Mouse (Mus musculus) left cerebral cortex, postnatal 25 days (tissue): Measurements from ENCODE around the gene Eif3m. TPM values are rescaled to one million over a fixed set of nuclear protein-coding genes. Genes with fewer than 3 reads are reported as not detected.

Experiments
- DNase-seq, 2 experiments: peaks; one replicate each; pipeline ENCODE4 v3.0.0; 2022; ENCODE audit warnings: low spot score in 2 of 2, mixed read lengths in 1 of 2
- intact Hi-C: fragments of 180-260 bp; cut with DNase I; formaldehyde crosslinking; loops from one replicate; pipeline ENCODE4 v1.15.1; 2025
- total RNA-seq, 2 experiments: library from RNA; stranded (reverse); gene quantifications; 2 replicates each; pipeline ENCODE4 v1.2.3; 2021

Gene Eif3m
- total RNA-seq, 2 experiments from 2014 or later = 84.7 to 88.2 TPM

DNA sequence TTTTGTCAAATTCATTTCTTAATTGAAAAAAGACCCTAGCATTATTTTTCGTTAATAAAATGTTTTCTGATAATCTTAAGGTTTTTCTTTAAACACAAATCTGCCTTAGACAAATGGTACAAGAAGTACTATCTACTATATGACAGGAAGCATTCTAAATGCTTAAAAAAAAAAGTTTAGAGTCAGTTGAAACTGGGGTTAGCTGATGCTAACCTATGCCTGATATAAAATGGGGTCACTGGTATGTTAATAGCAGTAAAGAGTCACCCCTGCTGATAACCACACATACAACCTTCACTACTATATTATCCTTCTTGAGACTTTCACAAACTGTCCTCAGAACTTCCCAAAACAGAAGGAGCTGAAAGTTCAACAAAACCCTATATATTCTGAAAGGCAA lies 2.6 kb upstream of the Eif3m start:
- no peak for DNase-seq
- intact Hi-C loops = no loop called here

DNA sequence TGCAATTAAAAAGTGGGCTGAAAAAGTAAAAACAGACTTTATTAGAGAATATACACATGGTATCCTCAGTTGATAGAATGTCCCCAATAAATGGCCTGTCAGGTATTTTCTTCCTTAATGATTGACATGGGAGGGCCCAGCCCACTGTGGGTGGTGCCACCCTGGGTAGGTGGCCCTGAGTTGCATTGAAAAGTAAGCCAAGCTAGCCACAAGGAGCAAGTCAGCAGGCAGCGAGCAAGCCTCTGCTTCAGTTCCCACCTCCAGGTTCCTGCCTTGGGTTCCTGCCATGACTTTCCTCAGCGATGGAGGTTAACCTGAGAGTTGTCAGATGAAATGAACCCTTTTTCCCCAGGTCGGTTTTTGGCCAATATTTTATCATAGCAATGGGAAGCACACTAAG lies 922 bp upstream of the Eif3m start:
- intact Hi-C loops = no loop called here

DNA sequence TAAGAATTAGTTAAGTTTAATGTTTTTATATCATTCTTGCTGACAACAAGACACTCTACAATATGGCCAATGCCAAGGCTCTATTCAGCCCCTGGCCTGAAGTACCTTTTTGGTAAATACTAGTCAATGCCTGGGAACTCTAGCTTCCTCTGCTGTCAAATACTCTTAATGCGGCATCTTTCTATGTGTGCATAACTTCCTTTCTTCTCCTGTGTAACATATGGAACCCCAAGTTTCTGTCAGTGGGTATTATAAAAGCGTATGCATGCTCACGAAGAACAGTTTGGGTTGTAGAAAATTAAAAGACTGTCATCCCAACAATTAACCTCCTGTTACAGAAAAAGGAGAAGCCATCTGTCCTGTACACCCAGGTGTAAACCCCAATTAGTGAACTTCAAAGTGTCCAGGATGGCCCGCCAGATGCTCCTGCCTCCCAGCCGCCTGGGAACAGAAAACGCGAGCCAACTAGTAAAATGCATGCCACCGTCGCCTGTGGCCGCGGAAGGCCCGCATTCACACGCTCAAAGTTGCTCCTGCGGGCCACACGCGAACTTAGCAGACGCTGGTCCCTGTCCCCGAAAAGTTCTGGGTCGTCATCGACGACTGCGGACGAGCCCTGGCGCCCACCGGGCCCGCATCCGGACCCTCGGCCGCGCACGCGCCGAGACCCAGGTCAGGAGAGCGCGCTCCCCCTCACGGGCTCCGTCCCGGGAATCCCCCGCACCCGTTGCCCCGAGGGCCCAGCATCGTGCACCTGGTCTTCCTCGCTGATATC lies 501 bp downstream of the Eif3m start:
- no peak for DNase-seq
- intact Hi-C loops = no loop called here

More for the DNA sequence above, 922 bp upstream of the Eif3m start:
- DNase-seq = no peak

DNA sequence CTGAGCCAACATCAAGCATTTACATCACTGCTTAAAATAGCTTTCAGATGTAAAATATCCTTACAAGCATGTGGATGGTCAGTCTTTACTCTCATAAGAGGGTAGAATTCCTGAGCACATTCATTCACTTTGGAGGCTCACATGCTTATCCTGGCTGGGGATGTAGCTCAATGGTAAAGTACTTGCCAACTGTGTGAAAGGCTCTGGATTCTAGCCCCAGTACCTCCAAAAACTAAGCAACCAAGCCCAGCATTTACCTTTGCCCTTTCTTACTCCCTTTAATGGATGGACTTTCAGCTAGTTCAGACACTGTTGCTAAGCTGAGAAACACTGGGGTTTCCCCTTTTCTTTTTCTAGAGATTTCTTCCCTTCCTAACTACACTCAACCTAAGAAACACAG lies 9.6 kb downstream of the Eif3m start:
- intact Hi-C loops = no loop called here
- no peak for DNase-seq

DNA sequence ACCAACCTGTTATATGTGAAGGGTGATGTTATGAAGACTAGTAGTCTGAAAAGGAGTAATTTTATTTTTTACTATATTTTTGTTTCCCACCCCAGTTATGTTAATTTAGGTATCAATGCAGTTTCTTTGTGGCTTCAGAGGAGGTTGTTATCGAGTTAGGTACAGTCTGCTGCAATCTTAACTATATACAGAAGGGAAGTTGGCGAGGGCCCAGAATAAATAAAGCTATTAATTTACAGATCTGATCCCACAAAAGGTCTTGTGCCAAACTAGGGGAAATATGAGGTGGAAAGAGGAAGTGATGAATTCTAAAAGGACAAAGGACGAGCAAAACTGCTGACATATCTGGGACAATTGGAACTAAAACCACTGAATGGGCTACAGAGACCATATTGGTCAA lies 20.7 kb downstream of the Eif3m start:
- no peak for DNase-seq
- intact Hi-C loops = no loop called here

DNA sequence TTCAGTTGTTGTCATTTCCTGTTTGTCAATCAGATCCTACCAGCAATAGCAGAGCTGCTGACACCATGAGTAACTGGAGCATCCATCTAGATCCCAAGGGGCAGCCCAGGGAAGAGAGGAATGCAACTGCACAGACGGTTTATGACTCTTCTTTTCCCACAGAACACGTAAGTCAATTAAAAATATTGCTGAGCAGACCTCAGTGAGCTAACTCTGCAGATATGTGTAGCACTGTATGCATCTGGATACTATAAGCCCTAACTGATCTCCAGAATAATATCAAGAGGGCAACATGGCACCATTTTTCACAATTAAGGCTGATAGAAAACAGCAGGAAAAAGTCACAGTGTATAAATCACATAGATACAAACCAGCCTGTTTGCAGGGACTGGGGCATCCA lies 22.4 kb downstream of the Eif3m start:
- intact Hi-C loops = no loop called here
- no peak for DNase-seq

DNA sequence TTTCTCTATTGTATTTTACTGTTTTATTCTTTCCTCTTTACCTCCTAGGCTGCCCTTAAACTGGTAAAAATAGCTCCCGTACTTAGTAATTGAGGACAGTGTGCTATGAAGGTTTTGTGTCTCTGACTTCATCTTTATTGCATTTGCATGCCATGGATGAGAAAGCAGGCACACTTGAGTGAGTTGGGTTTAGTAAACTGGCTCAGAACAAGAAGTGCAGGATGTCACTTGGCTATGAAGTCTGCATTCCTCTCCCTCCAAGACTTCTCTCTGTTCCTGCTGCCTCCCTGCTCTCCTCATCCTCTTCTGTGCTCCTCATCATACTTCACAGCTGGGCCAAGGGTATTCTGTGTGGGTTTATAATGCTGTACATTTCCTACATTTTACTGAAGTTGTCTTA lies 27.9 kb downstream of the Eif3m start:
- intact Hi-C loops = no loop called here
- no peak for DNase-seq

DNA sequence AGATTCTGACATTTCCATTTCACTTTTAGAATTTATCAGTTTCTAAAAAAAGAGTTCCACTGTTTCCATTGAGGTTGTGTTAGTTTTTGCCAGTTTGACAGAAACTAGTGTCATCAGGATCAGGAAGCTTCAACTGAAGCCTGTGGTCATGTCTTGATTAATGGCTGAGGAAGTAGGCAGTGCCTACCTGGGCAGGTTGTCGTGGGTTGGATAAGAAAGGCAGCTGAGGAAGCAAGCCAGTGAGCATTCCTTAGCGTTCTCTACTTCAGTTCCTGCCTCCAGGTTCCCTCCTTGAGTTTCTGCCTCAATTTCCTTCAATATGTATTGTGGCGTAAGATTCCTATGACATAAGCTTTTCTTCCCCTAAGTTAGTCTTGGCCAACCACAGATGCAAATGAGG lies 31.1 kb downstream of the Eif3m start:
- intact Hi-C loops = no loop called here
- DNase-seq = no peak

DNA sequence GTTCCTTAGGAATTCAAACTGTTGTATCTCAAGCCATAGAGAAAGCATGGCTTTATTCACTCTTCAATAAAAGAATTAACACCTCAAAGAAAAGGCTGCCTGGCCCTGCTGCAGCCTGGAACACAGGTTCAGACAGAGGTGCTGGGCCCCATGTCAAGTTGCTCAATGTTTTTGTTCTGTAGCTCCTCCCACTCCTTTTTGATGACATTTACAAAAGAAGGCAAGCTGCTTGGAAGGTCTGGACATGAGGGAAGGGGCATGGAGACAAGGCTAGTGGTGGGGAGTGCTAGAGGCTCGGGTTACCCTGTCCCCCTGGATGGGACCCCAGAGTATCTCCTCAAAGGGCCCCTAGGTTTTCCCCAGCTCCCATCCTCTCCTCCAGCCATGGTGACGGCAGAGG lies 35.2 kb downstream of the Eif3m start:
- intact Hi-C loops = no loop called here
- DNase-seq = no peak

DNA sequence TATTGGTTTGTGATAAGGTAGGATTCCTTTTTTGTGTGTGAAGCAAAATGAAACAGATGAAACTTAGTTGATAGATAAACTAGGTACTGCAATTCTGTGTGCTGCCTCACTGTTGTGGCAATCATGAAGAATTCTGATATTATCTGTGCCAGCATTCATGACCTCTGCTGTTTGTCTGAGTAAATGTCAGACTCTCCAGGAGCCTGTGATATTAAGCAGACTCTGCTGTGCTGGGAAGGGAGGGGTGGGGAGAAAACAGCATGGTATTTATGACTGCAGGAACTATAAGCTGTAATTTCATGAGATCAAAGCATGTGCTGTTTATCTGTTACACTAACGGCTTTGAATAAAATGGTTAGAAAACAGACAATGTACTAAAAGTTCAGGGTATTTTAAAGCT lies 52.4 kb downstream of the Eif3m start:
- DNase-seq = no peak
- intact Hi-C loops = no loop called here

Other genes starting within 250 kb of the Eif3m start
- 1 to 10 TPM; 9.0 to 9.5 TPM for gene Qser1, start 200.3 kb downstream of the Eif3m start, total RNA-seq
- under 1 TPM; 0.25 to 0.48 TPM for gene Prrg4, start 167.2 kb downstream of the Eif3m start, total RNA-seq
- gene Ccdc73, start 149.3 kb downstream of the Eif3m start, total RNA-seq = not detected
- gene Gm11060, start 74.9 kb upstream of the Eif3m start, total RNA-seq = not detected
- under 1 TPM; 0.30 to 0.32 TPM for gene Wt1, start 109.4 kb upstream of the Eif3m start, total RNA-seq
- gene Them7, start 207.2 kb upstream of the Eif3m start, total RNA-seq = not detected